Mouse (Mus musculus) ovary, adult 18-20 months (tissue): ENCODE data around the gene Rpl13a.
"Not testable (repeated sequence)": the region's sequence is repeated elsewhere in the genome, so short reads cannot be mapped to it uniquely, and the experiment has no call there.

Source experiments
- DNase-seq: peaks from one replicate; pipeline ENCODE4 v3.0.0; 2022; ENCODE audit warnings: low spot score, mixed read lengths

Rpl13a gene

DNA sequence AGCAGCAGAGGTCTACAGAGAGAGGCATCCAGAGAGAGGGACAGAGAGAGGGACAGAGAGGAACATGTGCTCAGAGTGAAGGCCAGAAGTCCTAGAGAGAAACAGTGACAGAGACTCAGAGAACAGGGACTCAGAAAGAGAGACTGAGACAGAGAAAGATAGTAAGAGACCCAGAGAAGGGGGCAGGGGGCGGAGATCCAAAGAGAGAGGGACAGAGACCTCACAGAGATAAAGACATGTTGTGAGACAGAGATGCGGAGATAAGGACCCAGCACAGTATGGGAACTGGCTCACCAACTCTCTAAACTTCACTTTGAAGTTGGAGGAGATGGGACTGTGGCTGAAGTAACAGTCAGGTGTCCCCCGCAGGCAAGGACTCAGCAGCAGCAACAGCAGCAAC, 6.8 kb upstream of the Rpl13a start:
- DNase-seq: no peak

DNA sequence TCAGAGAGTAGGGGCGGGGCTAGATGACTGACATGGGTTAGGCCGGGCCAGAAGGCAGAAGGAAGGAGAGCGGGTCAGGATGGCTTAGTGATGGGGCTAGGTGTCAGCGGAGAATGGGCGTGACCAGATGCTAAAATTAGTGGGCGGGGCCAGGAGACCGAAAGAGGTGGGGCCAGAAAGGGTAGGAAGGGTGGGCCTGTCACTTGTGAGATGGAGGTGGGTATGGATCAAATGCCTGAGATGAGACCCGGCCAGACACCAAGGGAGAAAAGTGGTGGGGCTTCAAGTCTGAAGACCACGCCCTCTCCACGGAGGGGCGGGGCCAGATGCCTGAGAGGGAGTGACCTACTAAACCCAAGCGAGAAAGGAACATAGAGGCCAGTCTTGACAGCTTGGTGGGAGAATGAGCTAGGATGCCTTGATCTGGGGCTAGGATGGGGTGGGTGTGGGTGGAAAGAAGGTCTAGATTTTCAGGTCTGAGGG, 6.0 kb upstream of the Rpl13a start:
- DNase-seq: no peak

DNA sequence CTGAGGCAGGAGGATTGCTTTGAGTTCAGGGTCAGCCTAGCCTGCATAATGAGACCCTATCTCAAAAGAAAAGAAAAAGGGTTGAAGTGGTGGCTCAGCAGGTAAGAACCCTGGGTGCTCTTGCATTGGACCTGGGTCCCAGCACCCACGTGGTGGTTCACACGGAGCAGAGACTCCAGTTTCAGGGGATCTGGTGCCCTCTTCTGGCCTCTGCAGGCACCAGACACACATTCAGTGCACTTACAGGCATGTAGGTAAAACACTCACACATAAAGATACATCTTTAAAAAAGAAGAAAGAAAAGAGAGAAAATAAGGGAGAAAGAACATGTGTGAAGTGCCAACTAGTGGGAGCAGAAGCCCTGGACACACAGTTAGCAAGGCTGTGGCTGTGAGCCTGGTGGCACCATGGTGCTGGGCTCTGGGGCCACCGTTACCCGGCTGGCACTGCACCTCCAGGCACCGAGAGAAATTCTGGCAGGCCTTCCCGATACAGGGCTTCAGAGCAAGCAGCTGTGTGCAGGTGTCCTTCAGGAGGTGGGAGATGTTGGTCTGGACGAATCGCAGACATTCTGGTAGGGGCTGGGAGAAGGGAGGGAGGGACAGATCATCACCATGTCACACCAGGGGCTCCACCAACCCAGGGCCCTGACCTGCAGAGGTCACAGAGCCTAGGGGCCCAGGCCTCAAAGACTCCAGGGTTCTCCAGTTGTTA, 5.0 kb upstream of the Rpl13a start:
- no peak for DNase-seq

DNA sequence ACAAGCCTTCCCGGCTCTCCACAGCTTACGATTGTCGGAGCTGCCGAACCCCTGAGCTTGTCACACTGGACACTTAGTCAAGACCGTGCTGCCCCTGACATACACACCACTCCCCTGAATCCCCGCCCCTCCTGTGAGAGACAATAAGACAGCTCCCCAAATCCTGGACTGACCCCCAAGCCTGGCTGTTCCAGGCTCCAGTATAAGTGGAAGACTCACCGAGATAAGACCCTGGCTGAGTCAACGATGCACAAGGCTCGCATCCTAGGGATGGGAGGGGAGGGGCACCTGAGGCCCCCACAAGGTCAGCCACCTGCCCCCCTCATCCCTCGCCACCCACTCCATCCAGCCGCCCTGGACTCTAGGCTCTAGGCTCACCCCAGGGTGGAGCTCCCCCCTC, 3.3 kb upstream of the Rpl13a start:
- no peak for DNase-seq

DNA sequence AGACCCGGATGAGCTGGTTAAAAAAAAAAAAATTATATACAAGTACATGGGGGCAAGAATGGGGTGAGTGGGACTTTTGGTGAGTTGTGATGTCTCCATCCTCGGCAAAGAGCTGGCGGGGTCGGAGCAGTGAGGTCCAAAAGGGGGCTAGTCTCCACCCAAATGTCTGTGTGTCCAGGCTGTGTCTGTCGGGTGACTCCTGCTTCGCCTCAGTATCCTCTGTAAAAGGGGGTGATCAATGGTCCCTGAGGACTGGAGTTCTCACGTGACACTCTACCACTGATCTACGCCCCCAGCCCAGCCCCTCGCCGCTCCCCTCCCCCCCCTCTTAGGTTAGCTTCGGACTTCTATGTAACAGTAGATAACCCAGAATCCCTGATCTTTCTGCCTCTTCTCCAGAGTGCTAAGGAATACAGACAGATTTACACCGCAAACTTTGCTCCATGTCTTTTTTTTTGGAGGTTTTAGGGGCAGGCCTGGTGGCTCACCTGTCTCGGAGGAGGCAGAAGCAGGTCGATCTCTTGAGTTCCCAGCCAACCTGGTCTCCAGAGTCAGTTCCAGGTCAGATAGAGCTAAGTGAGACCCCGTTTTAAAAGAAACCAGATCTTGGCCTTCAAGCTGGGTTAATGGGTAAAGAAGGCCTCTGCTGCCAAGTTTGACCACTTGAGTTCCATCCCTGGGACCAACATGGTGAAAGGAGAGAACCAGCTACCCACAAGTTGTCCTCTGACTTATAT, 1.4 kb upstream of the Rpl13a start:
- no peak for DNase-seq

DNA sequence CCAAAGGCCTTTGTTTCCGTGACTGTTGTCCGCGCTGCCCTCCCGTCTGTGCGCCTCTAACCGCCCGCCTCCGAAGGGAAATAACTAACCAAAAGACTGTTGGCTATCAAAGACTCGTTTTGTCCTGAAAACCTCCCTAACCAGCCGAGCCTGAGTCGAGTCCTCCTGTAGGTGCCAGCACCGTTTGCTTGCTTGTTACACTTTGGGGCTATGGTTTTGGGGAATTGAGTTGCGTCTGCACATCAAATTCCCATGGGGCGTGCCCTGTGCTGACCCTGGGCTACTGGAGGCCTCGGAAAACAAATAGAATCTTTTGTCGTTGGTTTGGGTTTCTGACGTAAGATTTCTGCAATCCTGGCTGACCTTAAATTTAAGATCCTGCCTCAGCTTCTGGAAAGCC, 757 bp upstream of the Rpl13a start:
- no peak for DNase-seq

DNA sequence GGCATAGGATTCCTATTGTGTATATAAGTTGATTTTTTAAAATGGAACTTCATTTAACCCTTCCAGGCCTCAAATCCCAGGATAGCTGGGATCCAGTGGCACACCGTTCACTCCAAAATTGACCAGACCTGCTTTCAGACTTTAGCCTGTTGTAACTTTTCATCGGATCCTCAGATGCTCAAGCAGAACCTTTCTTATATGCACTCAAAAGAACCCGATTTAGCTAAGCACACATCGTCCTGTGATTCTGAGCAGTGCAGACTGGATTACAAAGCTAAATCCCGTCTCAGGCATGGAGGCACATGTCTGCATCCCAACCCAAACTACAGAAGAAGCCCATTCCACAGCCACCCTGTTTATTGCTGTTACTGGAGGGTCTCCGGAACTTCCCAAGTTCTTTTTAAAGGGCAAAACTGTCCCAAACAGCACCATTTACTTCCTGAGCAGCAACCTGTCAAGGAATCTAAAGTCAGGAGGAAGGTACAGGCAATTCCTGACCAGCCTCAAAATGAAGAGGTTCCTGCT, 799 bp downstream of the Rpl13a start:
- DNase-seq: no peak

DNA sequence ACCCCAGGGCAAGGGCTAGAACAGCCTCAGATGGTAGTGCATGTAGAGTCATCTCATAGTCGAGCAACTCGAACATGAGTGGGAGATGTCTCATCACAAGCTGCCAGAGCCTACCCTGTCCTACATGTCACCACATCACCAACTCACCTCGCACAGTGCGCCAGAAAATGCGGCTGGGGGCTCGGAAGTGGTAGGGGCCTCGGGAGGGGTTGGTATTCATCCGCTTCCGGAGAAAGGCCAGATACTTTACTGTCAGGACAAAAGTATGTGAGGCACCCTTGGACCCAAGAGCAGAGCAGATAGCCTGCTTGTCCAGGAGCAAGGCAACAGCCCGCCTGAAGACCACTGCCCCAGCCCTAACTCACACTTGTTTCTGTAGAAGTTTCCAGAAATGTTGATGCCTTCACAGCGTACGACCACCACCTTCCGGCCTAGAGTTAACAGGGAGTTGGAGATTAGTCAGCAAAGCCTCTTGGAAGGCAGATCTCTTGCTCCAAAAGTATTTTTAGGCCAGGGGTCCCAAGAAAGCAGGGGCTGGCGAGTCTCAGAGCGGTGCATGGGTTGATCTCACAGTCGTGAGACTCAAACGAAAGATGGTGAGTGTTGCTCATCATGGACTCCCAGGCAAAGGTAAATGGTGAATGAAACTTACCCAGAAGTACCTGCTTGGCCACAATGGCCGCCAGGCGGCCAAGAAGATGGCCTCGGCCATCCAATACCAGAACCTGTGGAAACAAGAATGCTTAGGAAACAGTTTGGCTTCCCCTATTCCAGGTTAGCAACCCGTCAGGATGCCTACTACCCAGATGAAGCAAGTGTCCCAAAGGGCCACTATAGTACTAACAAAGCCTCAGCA, 1.5 kb downstream of the Rpl13a start:
- DNase-seq: no peak

DNA sequence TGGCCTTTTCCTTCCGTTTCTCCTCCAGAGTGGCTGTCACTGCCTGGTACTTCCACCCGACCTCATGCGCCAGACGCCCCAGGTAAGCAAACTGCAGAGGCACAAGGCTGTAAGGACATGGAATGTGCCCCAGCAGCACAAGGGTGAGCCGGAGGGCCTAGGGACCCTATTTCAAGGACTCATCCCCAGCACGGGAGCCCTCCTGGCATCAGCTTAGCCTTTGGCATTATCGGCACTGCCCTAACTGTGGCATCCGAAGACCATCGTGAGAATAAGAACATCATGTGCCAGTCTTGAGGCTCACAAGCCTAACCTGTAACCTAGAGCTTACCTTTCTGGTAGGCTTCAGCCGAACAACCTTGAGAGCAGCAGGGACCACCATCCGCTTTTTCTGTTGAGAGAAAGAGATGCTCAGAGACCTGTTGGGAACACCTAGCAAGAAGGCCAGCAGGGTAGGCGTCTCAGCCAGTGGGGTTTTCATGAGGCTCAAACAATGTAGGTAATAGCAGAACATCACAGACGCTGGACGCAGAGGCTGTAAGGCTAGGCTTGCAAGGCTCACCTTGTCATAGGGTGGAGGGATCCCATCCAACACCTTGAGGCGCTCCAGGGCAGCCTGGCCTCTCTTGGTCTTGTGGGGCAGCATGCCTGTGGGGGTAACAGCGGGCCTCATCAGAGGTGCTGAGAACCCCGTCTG, 2.3 kb downstream of the Rpl13a start:
- DNase-seq: no peak

DNA sequence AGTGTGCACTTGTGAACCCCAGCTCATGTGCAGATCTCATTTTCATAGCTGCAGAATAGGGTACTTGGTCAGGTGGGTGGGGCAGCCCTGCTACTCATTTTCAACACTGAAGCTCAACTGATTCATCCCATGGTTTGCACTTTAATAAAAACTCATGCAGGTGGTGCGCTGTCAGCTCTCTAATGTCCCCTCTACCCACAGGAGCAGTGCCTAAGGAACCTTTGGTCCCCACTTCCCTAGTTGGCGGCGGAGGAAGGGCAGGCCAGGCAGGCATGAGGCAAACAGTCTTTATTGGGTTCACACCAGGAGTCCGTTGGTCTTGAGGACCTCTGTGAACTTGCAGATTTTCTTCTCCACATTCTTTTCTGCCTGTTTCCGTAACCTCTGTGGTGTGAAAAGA, 2.9 kb downstream of the Rpl13a start:
- DNase-seq: not testable (repeated sequence)

DNA sequence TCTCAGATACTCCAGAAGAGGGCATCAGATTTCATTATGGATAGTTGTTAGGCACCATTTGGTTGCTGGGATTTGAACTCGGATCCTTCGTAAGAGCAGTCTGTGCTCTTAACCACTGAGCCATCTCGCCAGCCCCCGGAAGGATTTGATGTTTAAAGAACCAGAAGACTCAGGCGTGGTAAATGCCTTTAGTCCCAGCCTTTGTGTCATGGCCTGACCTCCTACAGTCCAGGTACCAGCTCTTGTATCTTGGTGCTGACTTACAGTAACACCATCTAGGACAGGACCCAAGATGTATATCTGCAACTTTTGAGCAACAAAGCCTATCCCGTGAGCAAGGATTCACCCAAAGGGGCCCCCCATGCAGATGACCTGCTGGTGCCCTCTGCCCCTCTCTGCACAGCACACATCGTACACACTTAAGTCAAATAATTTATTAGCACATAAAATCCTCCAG, 3.4 kb downstream of the Rpl13a start:
- DNase-seq: no peak

DNA sequence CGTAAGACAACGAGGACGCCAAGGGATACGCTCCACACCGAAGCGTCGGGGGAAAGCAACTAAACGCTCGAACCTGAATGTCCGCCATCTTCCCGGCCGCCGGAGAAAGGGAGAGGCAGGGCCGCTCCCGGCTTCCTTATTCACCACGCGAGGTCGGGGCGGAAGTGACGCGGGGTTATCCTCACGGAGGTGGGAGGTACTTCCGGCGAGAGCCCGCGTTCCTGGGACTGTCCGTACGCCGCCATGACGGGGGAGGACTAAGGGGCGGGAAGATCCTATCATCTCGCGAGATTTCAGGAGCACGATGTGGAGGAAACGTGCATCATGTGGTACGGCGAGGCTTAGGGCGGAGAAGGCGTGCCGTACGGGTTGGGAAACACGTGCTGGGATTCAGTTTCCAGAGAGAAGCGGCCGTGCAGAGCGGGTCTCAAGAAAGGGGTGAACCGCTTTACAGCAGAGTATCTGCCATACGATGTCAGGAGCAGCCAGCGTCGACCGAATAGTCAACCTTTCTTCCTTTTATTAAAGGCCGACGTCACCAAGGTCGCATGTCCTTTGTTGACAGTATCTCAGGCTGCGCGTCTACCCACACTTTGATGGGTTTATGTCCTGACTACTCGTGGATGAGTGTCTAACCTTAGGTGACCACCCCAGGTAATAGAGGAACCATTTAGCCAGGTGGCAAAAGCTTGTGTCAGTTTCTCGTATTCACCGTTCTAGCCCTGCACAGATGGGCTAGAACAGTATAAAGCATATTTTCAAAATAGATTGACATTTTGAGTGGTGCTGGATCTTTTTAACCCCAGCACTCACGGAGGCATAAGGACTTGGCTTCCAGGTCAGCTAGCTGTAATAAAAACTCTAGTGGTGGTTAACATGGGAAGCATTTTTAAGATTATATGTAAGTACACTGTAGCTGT, 4.1 kb downstream of the Rpl13a start, which contains the start of gene Rps11:
Gene Rps11, minus strand, starts transcription at position 216 of the 920 bp plus-strand sequence.
- peak; percentile 98 for DNase-seq

DNA sequence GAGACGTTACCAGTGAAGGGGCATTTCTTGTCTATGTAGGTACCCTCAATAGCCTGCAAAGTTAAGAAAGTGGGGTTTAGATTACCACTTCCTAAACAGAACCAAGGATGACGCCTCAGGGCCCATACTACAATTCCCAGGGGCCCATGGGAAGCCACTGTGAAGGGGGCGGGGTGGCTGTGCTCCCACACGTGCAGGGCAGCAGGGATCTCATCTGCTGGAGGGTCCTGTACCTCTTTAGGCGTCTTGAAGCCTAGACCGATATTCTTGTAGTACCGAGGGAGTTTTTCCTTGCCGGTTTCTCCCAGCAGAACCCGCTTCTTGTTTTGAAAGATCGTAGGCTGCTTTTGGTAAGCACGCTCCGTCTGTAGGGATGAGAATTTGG, 5.4 kb downstream of the Rpl13a start:
- no peak for DNase-seq

DNA sequence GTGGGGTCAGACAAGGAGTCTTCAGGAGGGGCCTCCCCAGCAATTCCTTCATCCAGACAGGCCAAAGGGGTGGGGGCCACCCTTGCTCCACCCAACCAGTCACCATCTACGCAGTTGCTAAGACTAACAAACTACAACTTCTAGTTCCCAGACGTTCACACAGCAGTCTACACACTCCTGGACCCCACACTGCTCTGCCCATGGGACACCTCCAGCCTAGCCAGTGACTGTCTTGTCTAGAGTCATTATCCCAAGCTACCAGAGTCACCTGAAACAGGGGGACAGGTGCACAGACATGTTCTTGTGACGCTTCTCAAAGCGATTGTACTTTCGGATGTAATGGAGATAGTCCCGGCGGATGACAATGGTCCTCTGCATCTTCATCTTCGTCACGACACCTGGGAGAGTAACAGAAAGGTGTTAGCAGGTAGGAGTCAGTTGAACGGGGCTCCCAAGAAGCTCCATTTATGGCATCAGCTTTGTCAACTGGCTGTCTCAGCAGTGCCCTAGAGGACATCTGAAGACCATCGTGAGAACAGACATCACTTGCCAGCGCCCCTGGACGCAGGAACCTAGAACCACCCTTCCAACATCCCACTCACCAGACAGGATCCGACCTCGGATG, 5.9 kb downstream of the Rpl13a start:
- no peak for DNase-seq

DNA sequence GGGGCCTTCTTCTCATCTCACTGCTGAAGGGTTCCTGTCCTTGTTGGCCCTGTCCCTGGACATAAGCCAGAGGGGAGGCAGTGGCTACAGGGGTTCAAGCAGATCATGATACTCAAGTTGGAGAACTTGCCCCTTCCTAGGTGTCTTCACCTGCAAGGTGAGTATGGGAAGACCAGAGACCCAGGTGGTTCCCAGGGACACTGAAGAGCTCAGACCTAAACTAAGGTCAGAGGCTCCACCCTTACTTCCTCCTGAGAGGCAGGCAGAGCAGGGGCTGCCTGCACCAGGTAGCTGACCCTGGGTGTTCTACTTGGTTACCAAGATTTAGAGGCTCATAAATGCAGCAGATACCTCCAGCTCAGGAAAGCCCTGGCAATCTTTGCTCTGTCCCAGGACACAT, 6.6 kb downstream of the Rpl13a start:
- no peak for DNase-seq

DNA sequence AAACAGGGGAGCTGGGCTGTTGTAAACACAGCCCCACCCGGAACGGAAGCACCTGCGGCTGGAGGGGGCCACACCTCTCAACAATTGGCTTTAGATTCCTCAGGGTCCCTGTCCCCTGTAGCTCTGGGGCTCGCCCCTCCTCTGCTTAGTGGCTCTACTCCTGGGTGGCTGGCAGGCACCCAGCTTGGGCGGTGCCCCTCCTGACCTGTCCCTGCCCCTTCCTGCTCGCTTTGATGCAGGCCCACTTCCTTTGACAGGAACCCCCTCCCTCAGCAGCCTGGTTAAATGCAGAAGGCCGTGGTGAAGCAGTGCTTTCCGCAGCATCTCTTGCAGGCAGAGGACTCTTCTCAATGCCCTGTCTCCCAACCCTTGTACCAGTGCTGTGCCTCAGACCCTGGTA, 7.2 kb downstream of the Rpl13a start:
- DNase-seq: no peak

DNA sequence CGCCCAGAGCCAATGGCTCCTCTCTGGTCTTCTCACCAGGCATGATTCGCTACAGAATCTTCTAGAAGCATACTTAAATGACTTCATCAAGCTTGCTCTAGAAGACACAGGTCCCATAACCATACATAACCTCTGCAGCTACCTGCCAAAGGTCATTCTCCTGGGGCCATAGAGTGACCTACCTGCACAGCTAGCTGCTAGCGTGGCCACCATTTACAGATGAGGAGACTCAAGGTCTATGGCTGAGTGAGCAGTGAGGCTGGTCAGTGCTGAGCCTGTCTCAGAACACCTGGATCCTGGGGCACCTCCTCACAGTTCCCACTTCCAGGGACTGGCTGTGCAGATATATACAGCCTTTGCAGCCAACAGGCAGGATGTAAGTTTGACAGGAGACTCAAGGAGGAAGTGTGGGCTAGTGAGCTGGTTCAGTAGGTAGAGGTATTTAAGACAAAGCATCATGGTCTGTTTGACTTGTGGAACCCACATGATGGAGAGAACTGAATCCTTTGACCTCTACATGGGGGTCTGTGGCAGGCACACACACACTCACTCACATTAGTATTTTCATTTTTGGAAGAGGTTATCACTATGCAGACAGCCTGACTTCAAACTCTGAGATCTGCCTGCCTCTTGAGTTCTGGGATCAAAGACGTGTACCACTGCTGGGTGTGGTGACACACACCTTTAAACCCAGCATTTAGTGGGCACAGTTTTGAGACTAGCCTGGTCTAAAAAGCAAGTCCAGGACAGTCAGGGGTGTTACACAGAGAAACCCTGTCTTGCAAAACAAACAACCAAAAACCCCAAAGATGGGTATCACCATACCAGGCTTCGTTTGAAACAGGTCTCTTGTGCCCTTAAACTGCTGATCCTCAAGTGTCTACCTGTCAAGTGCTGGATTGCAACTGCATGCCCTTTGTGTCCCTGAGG, 8.5 kb downstream of the Rpl13a start:
- no peak for DNase-seq

DNA sequence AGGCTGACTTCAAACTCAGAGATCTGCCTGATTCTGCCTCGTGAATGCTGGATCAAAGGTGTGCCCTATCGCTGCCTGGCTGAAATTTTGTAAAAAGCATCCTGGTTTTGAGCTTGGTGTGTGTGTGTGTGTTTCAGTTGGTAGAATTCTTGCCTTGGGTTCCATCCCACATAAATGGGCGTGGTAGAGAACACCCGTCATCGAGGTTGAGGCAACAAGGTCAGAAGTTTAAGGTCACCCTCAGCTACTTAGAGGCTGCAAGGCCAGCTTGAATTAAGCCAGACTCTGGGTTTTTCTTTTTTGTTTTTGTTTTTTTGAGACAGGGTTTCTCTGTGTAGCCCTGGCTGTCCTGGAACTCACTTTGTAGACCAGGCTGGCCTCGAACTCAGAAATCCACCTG, 10.2 kb downstream of the Rpl13a start:
- no peak for DNase-seq

DNA sequence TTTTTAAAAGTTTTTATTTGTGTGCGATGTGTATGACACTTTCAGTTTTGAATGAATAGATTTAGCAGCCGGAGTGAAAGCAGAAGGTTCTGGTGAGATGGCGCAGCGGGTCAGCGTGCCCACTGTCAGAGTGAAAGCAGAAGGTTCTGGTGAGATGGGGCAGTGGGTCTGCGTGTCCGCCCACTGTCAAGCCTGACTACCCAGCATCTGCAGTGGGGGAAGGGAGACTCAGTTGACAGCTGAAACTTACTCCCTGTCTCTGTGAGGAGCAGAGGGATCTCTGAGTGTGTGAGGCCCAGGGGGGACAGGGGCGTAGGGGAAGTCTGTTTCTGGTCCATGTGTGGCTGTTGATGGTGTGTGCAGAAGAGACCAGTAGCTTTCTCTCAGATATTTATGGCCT, 11.0 kb downstream of the Rpl13a start:
- no peak for DNase-seq
